Mouse (Mus musculus) monocyte, adult 5-6 weeks (primary cell): Measurements from ENCODE around the gene Ttf1. TPM values are rescaled to one million over a fixed set of nuclear protein-coding genes. Genes with fewer than 3 reads are reported as not detected.
A peak's percentile ranks its signal among the peaks of the same experiment; 100 is the strongest.
"Not testable (repeated sequence)": the region's sequence is repeated elsewhere in the genome, so short reads cannot be mapped to it uniquely, and the experiment has no call there.

Source experiments
- ATAC-seq: fragments of 153-309, 156-312 bp; replicated peaks from 2 replicates; pipeline ENCODE4 v1.8.0; 2017; ENCODE audit warnings: mild to moderate bottlenecking; ENCODE audit not compliant: low TSS enrichment, insufficient number of reproducible peaks, severe bottlenecking, poor library complexity, low FRiP score
- total RNA-seq: library from RNA; stranded (forward); fragments of 200-1000, 200-491, 200-594 nt; gene quantifications from 3 replicates; pipeline ENCODE4 v1.2.3, GENCODE M21; 2017

The Ttf1 gene
- total RNA-seq, 1 experiment from 2014 or later = 20.0 TPM

- peak; percentile 57 for ATAC-seq
Observed at GRCm38 (mm10) chr2:29053802-29054544, 6.1 kb upstream of the Ttf1 start.

GRCm38 (mm10) chr2:29054545-29054935 is 5.5 kb upstream of the Ttf1 start:
- ATAC-seq = no peak

- ATAC-seq = peak; percentile 44
Observed at GRCm38 (mm10) chr2:29054991-29055390, 5.1 kb upstream of the Ttf1 start, which contains the start of gene Cfap77. TSS of gene Cfap77 (minus strand) at chr2:29055066.

- no peak for ATAC-seq
Observed at GRCm38 (mm10) chr2:29065796-29066195, 5.7 kb downstream of the Ttf1 start.

- ATAC-seq = no peak
Observed at GRCm38 (mm10) chr2:29066410-29066809, 6.3 kb downstream of the Ttf1 start.

- ATAC-seq = no peak
Observed at GRCm38 (mm10) chr2:29074676-29075075, 14.6 kb downstream of the Ttf1 start.

GRCm38 (mm10) chr2:29075331-29076070 is 15.4 kb downstream of the Ttf1 start:
- ATAC-seq = no peak

- no peak for ATAC-seq
Observed at GRCm38 (mm10) chr2:29076226-29076625, 16.2 kb downstream of the Ttf1 start.

GRCm38 (mm10) chr2:29081965-29082364 is 21.9 kb downstream of the Ttf1 start:
- ATAC-seq = no peak

GRCm38 (mm10) chr2:29086026-29086425 is 26.0 kb downstream of the Ttf1 start:
- no peak for ATAC-seq

GRCm38 (mm10) chr2:29089276-29089675 is 29.2 kb downstream of the Ttf1 start:
- not testable (repeated sequence) for ATAC-seq

- no peak for ATAC-seq
Observed at GRCm38 (mm10) chr2:29095674-29096073, 35.6 kb downstream of the Ttf1 start.

GRCm38 (mm10) chr2:29096751-29097150 is 36.7 kb downstream of the Ttf1 start:
- no peak for ATAC-seq

- no peak for ATAC-seq
Observed at GRCm38 (mm10) chr2:29097465-29097864, 37.4 kb downstream of the Ttf1 start.

GRCm38 (mm10) chr2:29097955-29098354 is 37.9 kb downstream of the Ttf1 start:
- not testable (repeated sequence) for ATAC-seq

- no peak for ATAC-seq
Observed at GRCm38 (mm10) chr2:29098786-29099185, 38.7 kb downstream of the Ttf1 start.

- no peak for ATAC-seq
Observed at GRCm38 (mm10) chr2:29099646-29100045, 39.6 kb downstream of the Ttf1 start.

- no peak for ATAC-seq
Observed at GRCm38 (mm10) chr2:29100822-29101534, 40.9 kb downstream of the Ttf1 start.
